Mouse (Mus musculus): ENCODE data around the gene P2rx3.
A peak's percentile ranks its signal among the peaks of the same experiment; 100 is the strongest.

P2rx3 gene

DNA sequence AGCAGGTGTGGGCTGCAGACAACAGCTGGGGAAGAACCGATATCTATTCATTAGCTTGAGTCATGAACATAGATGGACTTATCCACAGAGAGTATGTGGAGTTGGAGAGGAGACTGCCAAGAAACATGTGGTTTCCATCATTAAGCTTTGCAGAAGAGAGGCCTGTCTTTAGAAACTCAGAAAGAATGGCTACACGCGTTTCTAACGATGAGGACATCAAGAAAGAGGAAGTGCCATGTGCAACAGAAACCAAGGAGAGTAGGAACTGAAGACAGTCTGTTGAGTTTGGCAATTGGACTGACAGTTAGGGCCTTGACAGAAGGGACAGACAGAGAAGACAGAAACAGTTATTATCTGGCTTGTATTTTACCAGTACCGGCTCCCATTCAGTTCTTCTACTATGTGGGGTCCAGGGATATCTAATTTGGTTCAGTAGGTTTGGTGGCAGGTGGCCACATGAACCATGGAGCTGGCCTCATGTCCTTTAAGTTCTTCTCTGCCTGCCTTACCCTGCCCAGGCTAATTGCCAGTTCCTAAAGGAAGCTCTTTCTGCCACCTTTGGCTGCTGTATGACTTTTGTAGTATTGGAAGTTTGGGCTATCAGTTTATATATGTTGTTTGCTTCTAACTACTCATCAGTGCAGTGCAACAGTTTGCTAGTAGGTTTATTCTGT lies 69.8 kb downstream of the P2rx3 start:
- no peak for DNase-seq

DNA sequence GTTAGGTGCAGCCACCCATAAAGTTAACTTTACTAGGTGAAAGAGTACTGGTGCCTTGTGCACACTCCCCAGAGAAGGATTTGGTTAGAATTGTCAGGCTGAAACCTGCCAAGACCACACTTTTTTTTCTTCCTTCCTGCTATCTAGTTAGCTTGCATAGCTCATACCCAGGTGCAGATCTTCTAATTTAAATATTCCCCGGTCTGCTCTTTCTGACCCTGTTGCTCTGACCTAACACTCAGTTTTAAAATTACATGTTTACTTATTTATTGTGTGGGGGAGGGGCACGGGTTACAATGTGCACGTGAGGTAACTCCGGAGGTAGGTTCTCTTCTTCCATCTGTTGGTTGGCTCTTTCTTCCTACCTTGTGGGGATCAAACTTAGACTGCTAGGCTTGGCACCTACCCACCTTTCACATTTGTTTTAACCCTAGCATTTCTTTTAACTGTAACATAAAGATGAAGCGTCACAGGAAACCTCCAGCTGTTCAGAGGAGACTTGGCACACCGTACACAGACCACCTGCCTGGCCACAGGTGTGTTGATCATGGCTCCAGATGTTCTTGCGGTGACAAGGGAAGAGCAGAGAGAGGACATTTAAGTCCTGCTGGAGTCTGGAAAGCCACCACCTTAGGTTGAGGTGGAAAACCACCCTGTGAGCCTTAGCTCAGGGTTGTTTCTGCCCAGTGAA lies 73.0 kb downstream of the P2rx3 start:
- no peak for DNase-seq

DNA sequence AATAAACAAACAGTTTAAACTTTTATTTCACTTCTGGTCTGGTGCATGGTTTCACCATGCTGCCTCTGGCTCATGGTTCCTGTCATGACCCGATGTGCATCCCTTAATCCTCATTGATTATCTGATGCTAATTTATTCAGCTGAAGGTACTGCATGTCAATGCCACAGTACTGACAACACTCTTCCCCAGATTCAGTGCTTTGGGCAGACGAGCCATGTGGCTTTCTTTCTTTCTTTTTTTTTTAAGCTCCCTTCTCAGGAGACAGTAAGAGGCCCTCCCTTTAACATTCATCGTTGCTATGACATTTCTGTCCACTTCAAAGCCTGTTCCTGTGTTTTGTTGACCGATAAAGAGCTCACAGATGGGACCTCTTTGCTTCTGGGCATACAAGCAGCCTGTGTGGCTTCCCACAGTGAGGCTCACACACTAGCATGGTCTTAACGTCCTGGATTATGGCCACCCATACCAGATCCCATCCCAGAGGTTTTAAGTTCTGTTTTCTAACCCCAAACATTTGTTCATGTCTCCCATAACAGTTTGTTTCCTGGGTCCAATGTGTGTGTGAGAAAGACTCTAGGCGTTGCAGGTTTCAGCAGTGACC lies 74.3 kb downstream of the P2rx3 start:
- DNase-seq, result no peak

DNA sequence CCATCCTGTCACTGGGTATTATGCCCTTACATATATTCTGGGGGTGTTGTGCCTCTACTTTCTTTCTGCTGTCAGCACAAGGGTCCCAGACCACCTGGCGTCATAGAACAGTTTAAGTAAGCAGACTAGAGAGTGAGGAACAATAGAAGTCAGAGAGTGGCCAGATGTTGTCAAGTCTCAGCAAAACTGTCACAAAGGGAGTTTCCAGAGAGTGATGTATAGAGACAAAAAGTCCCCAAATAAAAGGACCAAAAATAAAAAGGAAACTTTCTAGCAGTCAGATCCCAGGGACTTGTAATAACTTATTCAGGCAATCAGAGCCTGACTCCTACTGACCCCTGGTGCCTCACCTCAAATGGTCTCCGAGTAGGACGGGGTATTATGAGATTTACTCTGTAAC lies 75.4 kb downstream of the P2rx3 start:
- DNase-seq, result no peak

DNA sequence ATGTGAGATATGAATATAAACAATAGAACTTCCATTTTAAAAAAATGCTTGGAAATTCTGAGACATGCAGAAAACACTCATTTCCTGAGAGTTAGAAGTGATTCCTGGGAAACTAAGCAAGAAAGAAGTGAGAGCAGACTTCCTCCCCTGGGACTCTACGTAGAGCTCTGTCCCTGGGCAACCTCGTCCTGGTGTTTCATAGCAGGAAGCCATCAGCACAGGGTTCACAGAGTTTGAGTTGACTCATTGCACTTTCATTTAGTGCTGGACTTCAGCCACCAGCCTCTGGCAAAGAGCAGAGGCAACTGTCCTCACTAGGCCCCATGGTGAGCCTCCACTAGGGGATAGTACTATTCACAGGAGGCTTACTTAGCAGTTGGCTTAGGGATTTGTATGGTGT lies 76.0 kb downstream of the P2rx3 start:
- no peak for DNase-seq

DNA sequence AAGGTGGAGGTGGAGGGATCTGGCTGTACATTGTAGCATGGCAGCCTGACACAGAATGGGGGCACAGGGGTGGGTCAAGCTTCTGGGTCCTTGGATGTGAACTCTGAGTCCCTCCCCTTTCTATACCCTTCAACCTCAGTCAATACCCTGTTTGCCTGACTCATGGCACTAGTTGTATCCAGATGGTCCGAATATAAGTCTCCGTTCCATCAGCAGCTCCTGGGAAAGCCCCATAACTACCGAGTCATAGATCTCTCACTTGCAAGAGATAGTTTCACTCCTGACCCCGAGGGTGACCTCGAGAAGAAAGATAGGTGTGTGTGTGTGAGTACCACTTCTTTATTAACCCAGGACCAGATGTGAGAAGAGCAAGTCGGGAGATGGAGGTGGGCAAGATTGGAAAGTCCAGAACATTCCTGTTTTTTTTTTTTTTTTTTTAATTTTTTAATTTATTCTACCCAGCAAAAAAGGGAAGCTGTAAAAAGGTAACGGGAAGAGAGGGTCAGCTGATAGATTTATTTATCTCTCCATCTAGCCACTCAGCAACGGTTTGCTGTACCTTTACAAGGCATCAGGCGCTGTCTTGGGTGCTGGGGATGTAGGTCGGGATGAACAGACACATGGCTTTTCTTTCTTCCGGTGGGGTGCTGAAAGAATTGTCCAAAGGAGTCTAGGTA lies 78.5 kb downstream of the P2rx3 start:
- DNase-seq, result no peak

DNA sequence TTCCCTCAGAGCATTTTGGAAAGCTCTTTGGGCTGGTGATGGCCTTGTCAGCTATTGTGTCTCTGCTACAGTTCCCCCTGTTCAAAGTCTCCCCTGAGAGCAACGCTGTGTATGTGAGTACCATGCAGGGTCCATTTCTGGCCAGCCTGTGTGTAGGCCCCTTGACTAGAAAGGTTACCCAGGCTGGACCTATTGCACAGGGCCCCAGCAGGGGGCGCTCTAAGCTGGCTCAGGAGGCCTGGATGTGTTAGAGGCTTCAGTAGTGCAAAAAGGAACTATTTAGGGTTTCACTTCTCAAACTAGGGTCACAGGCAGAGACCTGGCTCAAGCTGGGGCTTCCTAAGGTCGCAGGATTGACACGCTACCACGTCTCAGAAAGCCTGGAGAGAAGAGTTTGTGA lies 81.0 kb downstream of the P2rx3 start:
- DNase-seq, result peak; percentile 7

DNA sequence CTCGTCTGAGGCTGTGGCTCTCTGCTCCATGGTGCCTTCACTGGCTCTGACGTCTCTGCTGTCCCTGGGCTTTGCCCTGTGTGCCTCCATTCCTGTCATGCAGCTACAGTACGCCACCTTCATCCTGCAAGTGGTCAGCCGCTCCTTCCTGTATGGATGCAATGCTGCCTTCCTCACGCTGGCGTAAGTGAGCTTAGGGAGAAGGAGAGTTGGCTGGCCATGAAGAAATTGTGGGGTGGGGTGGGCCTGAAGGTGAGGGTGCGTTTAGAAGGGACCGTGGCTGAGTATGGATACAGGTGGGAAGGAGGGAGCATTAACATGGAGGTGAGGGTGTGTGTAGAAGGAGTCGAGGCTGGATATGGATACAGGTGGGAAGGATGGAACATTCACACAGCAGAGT lies 81.8 kb downstream of the P2rx3 start:
- no peak for DNase-seq

DNA sequence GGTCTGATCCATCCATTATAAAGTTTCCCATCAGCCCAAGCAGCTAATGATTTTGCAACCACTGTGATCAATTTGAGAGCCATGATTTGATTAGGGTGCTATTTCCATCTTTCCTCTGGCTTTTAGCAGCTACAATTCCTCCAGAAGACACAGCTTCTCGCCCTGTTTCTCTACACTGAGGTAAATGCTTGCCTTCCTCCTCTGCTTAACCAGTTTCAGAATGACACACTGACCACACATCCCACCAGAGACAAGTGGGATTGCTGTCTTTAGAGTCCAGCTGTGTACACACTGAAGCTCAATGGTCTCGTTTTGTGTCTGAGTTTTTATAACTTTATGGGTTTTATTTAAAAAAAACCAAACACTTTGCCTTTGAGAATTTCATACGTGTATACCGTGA lies 84.6 kb downstream of the P2rx3 start:
- DNase-seq, result no peak

DNA sequence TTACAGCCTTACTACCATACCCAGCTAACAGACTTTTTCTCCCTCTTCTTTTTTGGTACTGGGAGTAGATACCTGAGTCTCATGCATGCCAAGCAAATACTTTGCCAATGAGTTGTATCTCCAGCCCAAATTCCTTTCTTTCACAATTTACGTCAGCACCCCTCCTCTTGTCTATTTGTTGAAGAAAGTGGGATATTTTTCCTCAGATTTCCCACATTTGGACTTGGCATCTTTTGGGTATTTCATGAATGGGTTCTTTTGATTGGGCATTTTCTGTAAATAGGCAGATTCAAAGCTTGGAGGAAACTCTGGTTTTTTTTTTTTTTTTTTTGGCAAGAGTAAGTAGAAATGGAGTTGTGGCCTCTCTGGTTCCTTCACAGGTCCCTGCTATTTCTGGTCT lies 85.0 kb downstream of the P2rx3 start:
- DNase-seq, result no peak

DNA sequence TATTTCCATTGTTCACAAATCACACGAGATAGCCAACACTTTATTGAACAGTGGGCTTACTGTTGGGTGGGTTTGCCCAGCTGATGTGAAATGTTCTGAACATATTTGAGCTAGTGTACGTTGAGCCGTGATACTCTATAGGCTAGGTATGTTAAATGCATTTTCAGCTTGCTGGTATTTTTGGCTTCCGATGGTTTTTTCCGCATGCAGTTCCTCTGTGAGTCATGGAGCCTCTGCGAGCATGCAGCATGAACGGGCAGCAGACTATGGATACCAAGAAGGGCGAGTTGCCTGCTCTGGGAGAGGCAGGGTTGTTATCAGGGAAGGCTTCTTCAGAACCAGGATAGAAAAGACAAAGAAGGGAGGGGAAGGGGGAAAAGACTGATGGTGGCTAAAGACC lies 86.2 kb downstream of the P2rx3 start:
- DNase-seq, result no peak

DNA sequence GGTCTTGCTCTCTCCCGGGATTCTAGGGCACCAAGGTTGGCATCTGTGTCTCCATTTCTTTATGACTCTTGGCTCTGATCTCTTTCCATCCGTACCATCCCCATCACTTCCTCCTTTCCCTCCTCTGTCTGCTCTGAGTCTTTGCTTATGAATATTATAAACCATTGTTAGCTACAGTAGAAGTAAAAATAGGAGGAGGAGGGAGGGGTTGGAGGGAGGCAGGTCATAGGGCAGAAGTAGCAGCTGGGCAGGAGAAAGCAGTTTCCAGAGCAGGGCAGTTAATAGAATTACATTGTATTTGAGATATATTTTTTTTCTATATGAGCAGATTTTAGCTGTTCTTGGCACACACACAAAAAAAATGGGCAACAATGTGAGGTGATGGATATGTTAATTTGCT lies 88.5 kb downstream of the P2rx3 start:
- DNase-seq, result no peak

Measured in cerebellum, adult 8-10 months (tissue).